8 mouse cellular contexts compared by ENCODE assay signal in the genomic region with DNA sequence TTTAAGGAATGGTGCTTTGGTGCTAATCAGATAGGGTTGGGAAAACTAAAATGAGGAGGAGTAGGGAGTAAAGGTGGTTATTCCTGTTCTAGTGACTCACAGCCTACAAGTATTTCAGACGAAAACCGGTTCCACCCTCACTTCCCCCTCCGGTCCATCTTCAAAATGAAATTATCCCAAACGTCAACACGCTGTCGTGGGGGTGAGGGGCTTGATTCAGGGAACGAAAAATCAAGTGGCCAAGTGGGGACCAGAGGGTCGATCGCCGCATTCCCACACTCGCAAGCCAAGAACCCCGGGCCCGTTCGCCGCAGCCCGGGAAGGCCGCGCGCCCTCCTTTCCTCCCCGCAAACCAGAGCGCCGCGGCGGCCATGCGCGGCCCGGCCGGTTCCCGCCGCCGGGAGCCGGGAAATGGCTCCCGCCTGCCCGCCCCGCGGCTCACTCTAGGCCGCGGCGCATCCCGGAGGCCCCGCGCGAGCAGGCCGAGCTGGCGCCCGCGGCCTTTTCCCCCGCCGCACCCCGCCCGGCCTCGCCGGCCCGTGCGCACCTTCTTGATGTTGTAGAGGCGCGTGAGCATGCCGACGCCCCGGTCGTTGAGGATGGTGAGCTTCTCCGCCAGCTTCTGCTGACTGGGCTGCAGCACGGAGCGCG. TPM values are rescaled to one million over a fixed set of nuclear protein-coding genes. Genes with fewer than 3 reads are reported as not detected.
DNase-seq lines count a peak whose midpoint lies in the region; ATAC-seq and TF ChIP-seq lines count a peak whose summit lies in the region.

No protein-coding gene starts in this region.

- no peaks in the 10 kb centered on the region for H3K27me3 ChIP-seq in heart, embryonic 16.5 days (ENCODE audit: control insufficient read depth, insufficient read depth, low read length)
- no peaks in the 10 kb centered on the region for H3K27me3 ChIP-seq in limb, embryonic 14.5 days (ENCODE audit: control insufficient read depth, insufficient read depth, low read length)
- H3K27me3 ChIP-seq in midbrain, postnatal 0 days (ENCODE audit: insufficient read depth, low read length) = no peaks in the 10 kb centered on the region

- H3K36me3 ChIP-seq in heart, embryonic 16.5 days (ENCODE audit: control insufficient read depth, insufficient read depth) = no peaks in the 10 kb centered on the region
- no peaks in the 10 kb centered on the region for H3K36me3 ChIP-seq in limb, embryonic 14.5 days (ENCODE audit: control insufficient read depth, insufficient read depth, low read length)
- no peaks in the 10 kb centered on the region for H3K36me3 ChIP-seq in midbrain, postnatal 0 days (ENCODE audit: insufficient read depth, low read length)

- intact Hi-C loops in left cerebral cortex, adult 2 months (cut with DNase I) = loop anchor here (2.0 kb wide), 1 partner anchor 58 kb away; no protein-coding TSS in a partner anchor
- intact Hi-C loops in left cerebral cortex, postnatal 10 days (cut with DNase I) = loop anchor here (5.0 kb wide), 1 partner anchor 42 kb away; no protein-coding TSS in a partner anchor

- peak overlapping the region; percentile 79 for H3K4me2 ChIP-seq in heart, embryonic 16.5 days (ENCODE audit: low read depth, low read length)
- H3K4me2 ChIP-seq in limb, embryonic 14.5 days (replicated peaks; ENCODE audit: low read depth, low read length, severe bottlenecking) = peak overlapping the region; percentile 49
- H3K4me2 ChIP-seq in midbrain, postnatal 0 days (ENCODE audit: low read depth, low read length, poor library complexity, severe bottlenecking) = peak overlapping the region; percentile 60

- TF ChIP-seq POLR2A in limb, embryonic 14.5 days (IDR thresholded peaks at IDR 0.05; ENCODE audit: borderline replicate concordance, extremely low read depth, insufficient read depth, insufficient read length) = no peak

- H3K27ac ChIP-seq in left cerebral cortex, adult 2 months = peak overlapping the region; percentile 94
- peak overlapping the region; percentile 98 for H3K27ac ChIP-seq in heart, embryonic 16.5 days (ENCODE audit: low read length)
- H3K27ac ChIP-seq in limb, embryonic 14.5 days (replicated peaks; ENCODE audit: low read depth, low read length) = peak overlapping the region; percentile 97
- peak overlapping the region; percentile 99 for H3K27ac ChIP-seq in midbrain, postnatal 0 days (ENCODE audit: low read depth, low read length)

- H3K9me3 ChIP-seq in heart, embryonic 16.5 days (replicated peaks; ENCODE audit: control insufficient read depth, low read length) = no peaks in the 10 kb centered on the region
- H3K9me3 ChIP-seq in limb, embryonic 14.5 days (ENCODE audit: control insufficient read depth, low read length) = no peaks in the 10 kb centered on the region
- H3K9me3 ChIP-seq in midbrain, postnatal 0 days (ENCODE audit: low read length) = no peaks in the 10 kb centered on the region

- ATAC-seq in heart, embryonic 16.5 days (replicated peaks; ENCODE audit: extremely low read depth, insufficient read depth, low FRiP score) = peak; percentile 56
- ATAC-seq in limb, embryonic 14.5 days (ENCODE audit: low FRiP score, low read depth) = peak; percentile 69
- ATAC-seq in midbrain, postnatal 0 days (ENCODE audit: low FRiP score) = peak; percentile 73

- no peak for TF ChIP-seq CTCF in left cerebral cortex, adult 2 months (IDR thresholded peaks at IDR 0.05)
- no peak for TF ChIP-seq CTCF in midbrain, postnatal 0 days (IDR thresholded peaks at IDR 0.05)

- DNase-seq in left cerebral cortex, adult 2 months (ENCODE audit: extremely low spot score in 1 of 2, low spot score in 2 of 2) = peak; percentile 37 to 47
- DNase-seq in left cerebral cortex, postnatal 10 days (ENCODE audit: extremely low spot score in 1 of 2, low spot score in 2 of 2) = no peak
- DNase-seq in ZHBTc4 (ENCODE audit: low read depth, low spot score) = peak; percentile 67
- peak; percentile 67 for DNase-seq in embryo, embryonic 11 days
- DNase-seq in limb, embryonic 14.5 days (ENCODE audit: low spot score) = peak; percentile 50
- DNase-seq in midbrain, postnatal 0 days (ENCODE audit: low spot score) = peak; percentile 35
- DNase-seq in yolk sac, embryonic 10.5 days (ENCODE audit: low spot score) = peak; percentile 48

- under 1% methylated on average over 63 of the region's 65 CpGs for WGBS in heart, embryonic 16.5 days
- WGBS in limb, embryonic 14.5 days = 0% methylated on average over 20 of the region's 65 CpGs
- 1% methylated on average over 57 of the region's 65 CpGs for WGBS in midbrain, postnatal 0 days

- peaks cover 16% of the 10 kb centered on the region for H3K4me1 ChIP-seq in heart, embryonic 16.5 days (ENCODE audit: control insufficient read depth, insufficient read depth, low read length)
- peaks cover 11% of the 10 kb centered on the region for H3K4me1 ChIP-seq in limb, embryonic 14.5 days (ENCODE audit: control insufficient read depth, insufficient read depth, low read length)
- H3K4me1 ChIP-seq in midbrain, postnatal 0 days (ENCODE audit: insufficient read depth, low read length) = peaks cover 10% of the 10 kb centered on the region

- H3K4me3 ChIP-seq in left cerebral cortex, adult 2 months = peak overlapping the region; percentile 87
- H3K4me3 ChIP-seq in heart, embryonic 16.5 days (ENCODE audit: low read length) = peak overlapping the region; percentile 94
- peak overlapping the region; percentile 90 for H3K4me3 ChIP-seq in limb, embryonic 14.5 days (replicated peaks; ENCODE audit: low read length)
- H3K4me3 ChIP-seq in midbrain, postnatal 0 days (ENCODE audit: low read depth, low read length) = peak overlapping the region; percentile 97

- peak overlapping the region; percentile 99 for H3K9ac ChIP-seq in heart, embryonic 16.5 days (ENCODE audit: low read length)
- peak overlapping the region; percentile 97 for H3K9ac ChIP-seq in limb, embryonic 14.5 days (ENCODE audit: low read depth, low read length, severe bottlenecking)
- H3K9ac ChIP-seq in midbrain, postnatal 0 days (replicated peaks; ENCODE audit: low read length, poor library complexity, severe bottlenecking) = peak overlapping the region; percentile 98

RNA-seq across cellular contexts. Expression of a gene that starts 0.7 kb away (rescaled TPM):
- 100 to 1,000 TPM; 390 to 416 TPM for total RNA-seq in left cerebral cortex, adult 2 months (2021)
- total RNA-seq in left cerebral cortex, postnatal 10 days (2021) = 100 to 1,000 TPM; 331 to 338 TPM
- polyA plus RNA-seq in heart, embryonic 16.5 days (2015; fragmentation: Nextera tagmentation; extraction: Ambion mirVana) = 40.2 and 52.6 TPM in 2 replicates
- 69.6 and 72.7 TPM in 2 replicates for polyA plus RNA-seq in limb, embryonic 14.5 days (2012; rRNA removed)
- polyA plus RNA-seq in limb, embryonic 14.5 days (2014; fragmentation: Nextera tagmentation; extraction: Ambion mirVana) = 62.8 and 66.5 TPM in 2 replicates
- 136 and 164 TPM in 2 replicates for total RNA-seq in midbrain, postnatal 0 days (2014; rRNA removed)
- 77.7 and 82.5 TPM in 2 replicates for polyA plus RNA-seq in midbrain, postnatal 0 days (2015; fragmentation: Nextera tagmentation; extraction: Ambion mirVana)

RNA-seq across cellular contexts. Expression of a gene that starts 36.4 kb away (rescaled TPM):
- total RNA-seq in left cerebral cortex, adult 2 months (2021) = 10 to 100 TPM; 22.3 to 25.9 TPM
- 10 to 100 TPM; 17.5 to 20.0 TPM for total RNA-seq in left cerebral cortex, postnatal 10 days (2021)
- 9.3 and 10.3 TPM in 2 replicates for polyA plus RNA-seq in heart, embryonic 16.5 days (2015; fragmentation: Nextera tagmentation; extraction: Ambion mirVana)
- 14.8 and 15.0 TPM in 2 replicates for polyA plus RNA-seq in limb, embryonic 14.5 days (2012; rRNA removed)
- polyA plus RNA-seq in limb, embryonic 14.5 days (2014; fragmentation: Nextera tagmentation; extraction: Ambion mirVana) = 19.1 and 20.7 TPM in 2 replicates
- 18.4 and 21.7 TPM in 2 replicates for total RNA-seq in midbrain, postnatal 0 days (2014; rRNA removed)
- polyA plus RNA-seq in midbrain, postnatal 0 days (2015; fragmentation: Nextera tagmentation; extraction: Ambion mirVana) = 10.6 and 11.0 TPM in 2 replicates

RNA-seq across cellular contexts. Expression of a gene that starts 36.6 kb away (rescaled TPM):
- total RNA-seq in left cerebral cortex, adult 2 months (2021) = 10 to 100 TPM; 15.2 to 15.7 TPM
- total RNA-seq in left cerebral cortex, postnatal 10 days (2021) = 10 to 100 TPM; 19.5 to 20.0 TPM
- polyA plus RNA-seq in heart, embryonic 16.5 days (2015; fragmentation: Nextera tagmentation; extraction: Ambion mirVana) = 22.6 and 24.1 TPM in 2 replicates
- 43.2 and 65.4 TPM in 2 replicates for polyA plus RNA-seq in limb, embryonic 14.5 days (2012; rRNA removed)
- 43.3 and 43.7 TPM in 2 replicates for polyA plus RNA-seq in limb, embryonic 14.5 days (2014; fragmentation: Nextera tagmentation; extraction: Ambion mirVana)
- 48.1 and 62.8 TPM in 2 replicates for total RNA-seq in midbrain, postnatal 0 days (2014; rRNA removed)
- polyA plus RNA-seq in midbrain, postnatal 0 days (2015; fragmentation: Nextera tagmentation; extraction: Ambion mirVana) = 34.4 and 36.7 TPM in 2 replicates

Comparison
In these comparisons a context has a peak if more than half of its experiments do, and no peak if none do; other contexts are left out.
1. DNase-seq: peak in left cerebral cortex, adult 2 months (2 of 2), ZHBTc4 (single experiment), embryo, embryonic 11 days (single experiment), limb, embryonic 14.5 days (single experiment), midbrain, postnatal 0 days (single experiment) and yolk sac, embryonic 10.5 days (single experiment); none in left cerebral cortex, postnatal 10 days (0 of 2).
2. Peak in every context shown above with its lines, with median percentiles within 50 percentile points of each other: H3K27ac ChIP-seq, H3K4me3 ChIP-seq, ATAC-seq, H3K4me2 ChIP-seq and H3K9ac ChIP-seq.